Mouse (Mus musculus): ENCODE results near the gene Trim71. TPM values are rescaled to one million over a fixed set of nuclear protein-coding genes. Genes with fewer than 3 reads are reported as not detected.

Trim71 gene
- polyA plus RNA-seq, 1 experiment from 2014 or later, result 1.4 TPM

DNA sequence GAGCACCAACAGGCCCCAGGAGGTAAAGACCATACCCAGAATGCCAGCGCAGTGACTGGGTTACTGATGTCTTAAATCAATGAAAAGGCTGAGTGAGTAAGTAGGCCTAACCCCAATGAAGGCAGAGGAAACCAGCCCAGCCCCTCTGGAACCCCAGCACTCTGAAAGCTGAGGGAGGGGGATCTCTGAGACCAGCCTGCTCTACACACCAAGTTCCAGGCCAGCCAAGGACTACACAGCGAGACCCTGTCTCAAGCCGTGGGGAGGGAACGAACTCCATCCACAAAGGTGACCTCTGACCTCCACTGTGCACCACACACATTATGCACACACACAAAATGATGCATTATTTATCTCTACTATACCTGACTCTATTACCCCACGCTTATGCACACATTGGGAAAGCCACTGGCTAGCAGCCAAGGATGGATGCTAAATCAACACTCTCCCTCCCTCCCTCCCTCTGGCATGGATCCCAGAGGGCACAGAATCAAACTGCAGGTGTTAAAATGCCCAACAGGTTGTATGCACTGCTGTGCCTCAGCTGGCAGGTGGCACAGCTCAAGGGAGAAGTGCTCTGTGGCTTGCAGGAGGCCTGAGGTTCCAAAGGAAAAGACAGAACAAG lies 9.7 kb downstream of the Trim71 start:
- no peak overlapping the region for H3K9ac ChIP-seq
- H3K27ac ChIP-seq, result peak overlapping the region; percentile 68
- no peaks in the 10 kb centered on the region for H3K9me3 ChIP-seq (replicated peaks)
- H3K4me2 ChIP-seq, result peak overlapping the region; percentile 2; the same call in 1 of the 2 replicates
- H3K4me3 ChIP-seq (replicated peaks), result no peak overlapping the region
- ATAC-seq (ENCODE audit: low read depth) (peak; percentile 64), DNase-seq (no peak)
- peaks cover 34% of the 10 kb centered on the region for H3K27me3 ChIP-seq
- no peaks in the 10 kb centered on the region for H3K36me3 ChIP-seq
- H3K4me1 ChIP-seq (replicated peaks), result peaks cover 37% of the 10 kb centered on the region
- WGBS (ENCODE audit: insufficient replicate concordance), result 64% methylated on average over 5 of the region's 5 CpGs

GRCm38 (mm10) chr9:114553828-114554227 lies 10.3 kb downstream of the Trim71 start:
- H3K27me3 ChIP-seq, result peaks cover 28% of the 10 kb centered on the region
- H3K4me2 ChIP-seq, result no peak overlapping the region
- no peak for ATAC-seq (ENCODE audit: low read depth)
- H3K9me3 ChIP-seq (replicated peaks), result no peaks in the 10 kb centered on the region
- no peak for DNase-seq
- peak overlapping the region; percentile 68 for H3K27ac ChIP-seq
- no peak overlapping the region for H3K9ac ChIP-seq
- no peak overlapping the region for H3K4me3 ChIP-seq (replicated peaks)
- H3K4me1 ChIP-seq (replicated peaks), result peaks cover 42% of the 10 kb centered on the region
- no peaks in the 10 kb centered on the region for H3K36me3 ChIP-seq

DNA sequence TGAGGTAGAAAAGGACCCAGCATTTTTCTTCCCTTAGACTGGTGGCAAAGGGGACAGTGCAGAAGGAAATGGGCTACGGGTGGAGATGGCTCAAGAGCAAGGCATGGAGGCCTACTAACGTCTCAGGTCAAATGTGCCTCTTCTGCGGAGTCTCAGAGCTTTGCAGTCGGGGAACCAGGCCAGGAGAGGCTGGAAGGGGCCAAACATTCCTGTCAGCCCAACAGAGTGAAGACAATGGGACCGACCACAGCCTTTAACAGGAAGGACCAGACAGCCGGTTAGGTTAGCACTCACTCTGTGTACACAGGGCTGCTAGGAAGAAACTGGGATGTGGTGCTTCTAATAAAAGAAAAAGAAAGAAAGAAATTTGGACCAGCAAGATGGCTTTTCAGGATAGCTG lies 14.1 kb downstream of the Trim71 start:
- WGBS (ENCODE audit: insufficient replicate concordance), result 29% methylated on average over 6 of the region's 6 CpGs
- H3K36me3 ChIP-seq, result no peaks in the 10 kb centered on the region
- H3K27ac ChIP-seq, result peak overlapping the region; percentile 2; the same call in 1 of the 2 replicates
- no peak overlapping the region for H3K9ac ChIP-seq
- peaks cover 64% of the 10 kb centered on the region for H3K4me1 ChIP-seq (replicated peaks)
- H3K4me2 ChIP-seq, result no peak overlapping the region
- H3K9me3 ChIP-seq (replicated peaks), result no peaks in the 10 kb centered on the region
- H3K4me3 ChIP-seq (replicated peaks), result no peak overlapping the region
- DNase-seq (no peak), ATAC-seq (ENCODE audit: low read depth) (no peak)
- peaks cover 5% of the 10 kb centered on the region; the same call in 1 of the 2 replicates for H3K27me3 ChIP-seq

- peaks cover 71% of the 10 kb centered on the region for H3K4me1 ChIP-seq (replicated peaks)
- no peak overlapping the region for H3K4me2 ChIP-seq
- no peak overlapping the region for H3K4me3 ChIP-seq (replicated peaks)
- 0 out of 2 replicates have a peak overlapping the region, but pooled peaks have one; percentile 72 for H3K27ac ChIP-seq
- ATAC-seq (ENCODE audit: low read depth) (no peak), DNase-seq (no peak)
- no peak overlapping the region for H3K9ac ChIP-seq
- H3K27me3 ChIP-seq, result peaks cover 5% of the 10 kb centered on the region; the same call in 1 of the 2 replicates
- 71% methylated on average over 5 of the region's 5 CpGs for WGBS (ENCODE audit: insufficient replicate concordance)
- no peaks in the 10 kb centered on the region for H3K36me3 ChIP-seq
- H3K9me3 ChIP-seq (replicated peaks), result no peaks in the 10 kb centered on the region
Observed at GRCm38 (mm10) chr9:114549117-114549516, 15.1 kb downstream of the Trim71 start.

GRCm38 (mm10) chr9:114548496-114548895 lies 15.7 kb downstream of the Trim71 start:
- Histone ChIP-seq H3K27me3 (peaks cover 5% of the 10 kb centered on the region; the same call in 1 of the 2 replicates), H3K4me2 (peak overlapping the region; percentile 26), H3K9me3 (replicated peaks) (no peaks in the 10 kb centered on the region), H3K4me1 (replicated peaks) (peaks cover 70% of the 10 kb centered on the region), H3K36me3 (no peaks in the 10 kb centered on the region), H3K9ac (no peak overlapping the region), H3K4me3 (replicated peaks) (no peak overlapping the region), H3K27ac (peak overlapping the region; percentile 72)
- 32% methylated on average over 4 of the region's 4 CpGs for WGBS (ENCODE audit: insufficient replicate concordance)
- DNase-seq (no peak), ATAC-seq (ENCODE audit: low read depth) (no peak)

- no peak overlapping the region for H3K4me3 ChIP-seq (replicated peaks)
- no peak overlapping the region for H3K9ac ChIP-seq
- DNase-seq, result no peak
- H3K27ac ChIP-seq, result peak overlapping the region; percentile 72
- peak overlapping the region; percentile 26; the same call in 1 of the 2 replicates for H3K4me2 ChIP-seq
- H3K4me1 ChIP-seq (replicated peaks), result peaks cover 64% of the 10 kb centered on the region
- peaks cover 5% of the 10 kb centered on the region; the same call in 1 of the 2 replicates for H3K27me3 ChIP-seq
- no peaks in the 10 kb centered on the region for H3K36me3 ChIP-seq
- H3K9me3 ChIP-seq (replicated peaks), result no peaks in the 10 kb centered on the region
- 36% methylated on average over 6 of the region's 6 CpGs for WGBS (ENCODE audit: insufficient replicate concordance)
- peak; percentile 55 for ATAC-seq (ENCODE audit: low read depth)
Observed at GRCm38 (mm10) chr9:114547643-114548077, 16.5 kb downstream of the Trim71 start.

DNA sequence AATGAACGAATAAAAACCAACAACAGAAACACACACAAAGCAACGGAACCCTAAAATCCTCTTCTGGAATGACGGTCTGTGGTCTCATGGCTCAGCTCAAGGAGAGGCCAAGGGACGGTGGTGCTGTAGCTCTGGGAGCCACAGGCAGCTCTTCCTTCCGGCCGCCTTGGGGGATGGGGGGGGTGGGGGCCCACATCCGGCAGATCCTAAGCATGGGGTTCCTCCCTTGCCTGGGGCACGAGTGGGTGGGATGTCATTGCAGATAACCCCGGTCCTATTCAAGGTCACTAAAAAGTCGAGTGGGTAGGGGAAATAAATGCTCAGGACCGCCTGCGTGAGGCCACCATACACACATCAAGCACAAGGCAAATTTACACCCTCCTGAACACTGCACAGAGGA lies 17.4 kb downstream of the Trim71 start:
- Histone ChIP-seq H3K9me3 (replicated peaks) (no peaks in the 10 kb centered on the region), H3K36me3 (no peaks in the 10 kb centered on the region), H3K4me1 (replicated peaks) (peaks cover 70% of the 10 kb centered on the region), H3K9ac (no peak overlapping the region), H3K27me3 (peaks cover 5% of the 10 kb centered on the region; the same call in 1 of the 2 replicates), H3K4me2 (no peak overlapping the region), H3K27ac (peak overlapping the region; percentile 72), H3K4me3 (replicated peaks) (no peak overlapping the region)
- DNase-seq (no peak), ATAC-seq (ENCODE audit: low read depth) (no peak)
- WGBS (ENCODE audit: insufficient replicate concordance), result 13% methylated on average over 12 of the region's 12 CpGs

DNA sequence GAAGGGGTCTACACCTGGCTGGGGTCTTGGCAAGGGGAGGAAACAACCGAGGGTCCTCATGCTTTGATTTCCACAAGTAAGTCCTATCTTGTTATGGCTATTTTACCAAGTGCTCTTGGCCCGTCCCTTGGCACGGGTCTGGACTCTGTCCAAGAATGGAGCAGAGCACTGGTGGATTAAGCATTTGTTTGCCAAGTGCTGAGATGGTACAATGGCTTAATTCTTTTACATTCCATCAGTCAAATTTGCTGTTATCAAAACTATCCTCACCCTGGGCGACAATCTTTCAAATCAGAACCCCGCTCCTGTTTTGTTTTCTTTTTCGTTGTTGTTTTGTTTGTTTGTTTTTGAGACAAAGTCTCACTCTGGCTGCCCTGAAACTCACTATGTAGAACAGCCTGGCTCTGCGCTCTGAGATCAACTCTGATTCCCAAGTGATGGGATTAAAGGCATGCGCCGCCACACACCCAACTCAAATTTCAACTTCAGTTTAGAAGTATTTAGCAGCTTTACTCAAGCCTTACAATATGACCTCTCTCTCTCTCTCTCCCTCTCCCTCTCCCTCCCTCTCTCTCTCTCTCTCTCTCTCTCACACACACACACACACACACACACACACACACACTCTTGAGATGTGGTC lies 19.3 kb downstream of the Trim71 start:
- Histone ChIP-seq H3K4me1 (replicated peaks) (peaks cover 80% of the 10 kb centered on the region), H3K9ac (no peak overlapping the region), H3K4me2 (no peak overlapping the region), H3K4me3 (replicated peaks) (no peak overlapping the region), H3K36me3 (no peaks in the 10 kb centered on the region), H3K27me3 (peaks cover 5% of the 10 kb centered on the region; the same call in 1 of the 2 replicates), H3K9me3 (replicated peaks) (no peaks in the 10 kb centered on the region), H3K27ac (no peak overlapping the region)
- 50% methylated on average over 9 of the region's 9 CpGs for WGBS (ENCODE audit: insufficient replicate concordance)
- DNase-seq (no peak), ATAC-seq (ENCODE audit: low read depth) (no peak)

- Histone ChIP-seq H3K4me3 (replicated peaks) (no peak overlapping the region), H3K4me1 (replicated peaks) (peaks cover 73% of the 10 kb centered on the region), H3K36me3 (no peaks in the 10 kb centered on the region), H3K27ac (no peak overlapping the region), H3K27me3 (peaks cover 5% of the 10 kb centered on the region; the same call in 1 of the 2 replicates), H3K9me3 (replicated peaks) (no peaks in the 10 kb centered on the region), H3K9ac (no peak overlapping the region), H3K4me2 (no peak overlapping the region)
- DNase-seq, result no peak
- no peak for ATAC-seq (ENCODE audit: low read depth)
- 54% methylated on average over 17 of the region's 17 CpGs for WGBS (ENCODE audit: insufficient replicate concordance)
Observed at GRCm38 (mm10) chr9:114543882-114544753, 20.1 kb downstream of the Trim71 start.

GRCm38 (mm10) chr9:114541279-114541741 lies 22.9 kb downstream of the Trim71 start:
- H3K4me1 ChIP-seq (replicated peaks), result peaks cover 65% of the 10 kb centered on the region
- no peak overlapping the region for H3K9ac ChIP-seq
- WGBS (ENCODE audit: insufficient replicate concordance), result 14% methylated on average over 1 of the region's 1 CpGs
- H3K27me3 ChIP-seq, result no peaks in the 10 kb centered on the region
- peak overlapping the region; percentile 30; the same call in 1 of the 2 replicates for H3K27ac ChIP-seq
- no peak for DNase-seq
- no peaks in the 10 kb centered on the region for H3K9me3 ChIP-seq (replicated peaks)
- H3K4me2 ChIP-seq, result no peak overlapping the region
- no peak overlapping the region for H3K4me3 ChIP-seq (replicated peaks)
- no peak; the same call in 1 of the 2 replicates for ATAC-seq (ENCODE audit: low read depth)
- no peaks in the 10 kb centered on the region for H3K36me3 ChIP-seq

DNA sequence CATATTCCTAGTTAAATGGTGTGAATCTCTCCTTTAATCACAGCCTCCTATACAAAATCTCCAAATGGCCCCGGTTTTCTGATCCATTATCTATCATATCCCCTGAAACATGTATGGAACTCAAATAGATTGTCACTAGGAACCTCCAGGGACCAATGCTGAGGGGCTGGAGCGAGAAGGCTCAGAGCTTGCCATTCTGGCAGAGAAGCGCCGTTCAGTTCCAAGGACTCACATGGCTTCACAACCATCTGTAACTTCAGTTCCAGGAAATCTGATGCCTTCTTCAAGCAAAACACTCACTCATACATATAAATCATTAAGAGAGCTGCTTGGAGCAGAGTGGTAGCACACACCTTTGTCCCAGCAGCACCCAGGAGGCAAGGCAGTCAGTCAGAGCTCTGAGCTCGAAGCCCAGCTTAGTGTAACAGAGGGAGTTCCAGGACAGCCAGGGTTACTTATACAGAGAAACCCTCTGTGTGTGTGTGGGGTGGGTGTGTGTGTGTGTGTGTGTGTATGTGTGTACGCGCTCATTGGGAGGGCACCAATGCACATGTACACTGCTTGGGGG lies 25.1 kb downstream of the Trim71 start:
- Histone ChIP-seq H3K4me3 (replicated peaks) (no peak overlapping the region), H3K4me2 (no peak overlapping the region), H3K4me1 (replicated peaks) (peaks cover 47% of the 10 kb centered on the region), H3K9me3 (replicated peaks) (no peaks in the 10 kb centered on the region), H3K27me3 (no peaks in the 10 kb centered on the region), H3K36me3 (no peaks in the 10 kb centered on the region), H3K9ac (no peak overlapping the region), H3K27ac (no peak overlapping the region)
- 76% methylated on average over 7 of the region's 7 CpGs for WGBS (ENCODE audit: insufficient replicate concordance)
- DNase-seq (no peak), ATAC-seq (ENCODE audit: low read depth) (no peak)
